Mouse (Mus musculus) heart, embryonic 11.5 days (tissue): ENCODE measurements around the gene Auts2. TPM values are rescaled to one million over a fixed set of nuclear protein-coding genes. Genes with fewer than 3 reads are reported as not detected.

Experiments
- ATAC-seq: fragments of 200-750 bp; cut with Nextera tagmentation; replicated peaks from 2 replicates; pipeline ENCODE4 v1.8.0; 2017; ENCODE audit warnings: moderate library complexity; ENCODE audit not compliant: insufficient number of reproducible peaks, low FRiP score, low TSS enrichment
- H3K27ac ChIP-seq: fragments of 300-500 bp; sonication (generic); 2 replicates; pipeline ENCODE4 v1.5.1; 2014; ENCODE audit warnings: mild to moderate bottlenecking, low read depth, low read length
- H3K27me3 ChIP-seq: fragments of 300-500 bp; sonication (generic); 2 replicates; pipeline ENCODE4 v1.6.1; 2014; ENCODE audit warnings: mild to moderate bottlenecking, low read length, mixed read lengths; ENCODE audit not compliant: control insufficient read depth, insufficient read depth
- H3K36me3 ChIP-seq: fragments of 300-500 bp; sonication (generic); 2 replicates; pipeline ENCODE4 v1.6.1; 2014; ENCODE audit warnings: mild to moderate bottlenecking, low read length, moderate library complexity, mixed read lengths; ENCODE audit not compliant: control insufficient read depth, insufficient read depth
- H3K4me1 ChIP-seq: fragments of 300-500 bp; sonication (generic); 2 replicates; pipeline ENCODE4 v1.6.1; 2014; ENCODE audit warnings: low read length; ENCODE audit not compliant: control insufficient read depth, insufficient read depth
- H3K4me2 ChIP-seq: fragments of 300-500 bp; sonication (generic); 2 replicates; pipeline ENCODE4 v1.6.1; 2014; ENCODE audit warnings: mild to moderate bottlenecking, moderate library complexity
- H3K4me3 ChIP-seq: fragments of 300-500 bp; sonication (generic); 2 replicates; pipeline ENCODE4 v1.5.1; 2014; ENCODE audit warnings: low read depth, low read length
- H3K9ac ChIP-seq: fragments of 300-500 bp; sonication (generic); 2 replicates; pipeline ENCODE4 v1.6.1; 2014; ENCODE audit warnings: mild to moderate bottlenecking, low read depth, low read length, moderate library complexity
- H3K9me3 ChIP-seq: fragments of 300-500 bp; sonication (generic); replicated peaks from 2 replicates; pipeline ENCODE4 v1.6.1; 2016; ENCODE audit warnings: low read length; ENCODE audit not compliant: control insufficient read depth
- WGBS: fragments of 180-500 bp; shearing (Covaris S2); extraction: QIAGEN DNeasy Blood & Tissue Kit; methylation state at CpG from one replicate; pipeline ENCODE4 v1.1.7; 2014; ENCODE audit not compliant: insufficient replicate concordance; 5-methylcytosine and 5-hydroxymethylcytosine counted together
- polyA plus RNA-seq: library from polyadenylated mRNA; unstranded; fragments of >200 nt; fragmentation: Nextera tagmentation; extraction: Ambion mirVana; gene quantifications from 2 replicates; pipeline ENCODE4 v1.2.1, GENCODE M21; 2014

Gene Auts2
- polyA plus RNA-seq, 1 experiment from 2014 or later = 19.8 TPM

- Histone ChIP-seq H3K27me3 (no peaks in the 10 kb centered on the region), H3K4me1 (peaks cover 18% of the 10 kb centered on the region; the same call in 1 of the 2 replicates), H3K4me2 (peak overlapping the region; percentile 22), H3K36me3 (no peaks in the 10 kb centered on the region), H3K4me3 (no peak overlapping the region), H3K27ac (peak overlapping the region; percentile 71), H3K9me3 (no peaks in the 10 kb centered on the region), H3K9ac (no peak overlapping the region)
- no peak for ATAC-seq
- 52% methylated on average over 7 of the region's 7 CpGs for WGBS
Measured at GRCm38 (mm10) chr5:132186221-132186620, 356.9 kb downstream of the Auts2 start.

GRCm38 (mm10) chr5:132184395-132185095, 358.6 kb downstream of the Auts2 start:
- H3K36me3 ChIP-seq = no peaks in the 10 kb centered on the region
- H3K27me3 ChIP-seq = no peaks in the 10 kb centered on the region
- peaks cover 8% of the 10 kb centered on the region; the same call in 1 of the 2 replicates for H3K4me1 ChIP-seq
- no peak overlapping the region for H3K4me2 ChIP-seq
- H3K4me3 ChIP-seq = no peak overlapping the region
- no peaks in the 10 kb centered on the region for H3K9me3 ChIP-seq
- no peak overlapping the region for H3K9ac ChIP-seq
- WGBS = 76% methylated on average over 4 of the region's 4 CpGs
- H3K27ac ChIP-seq = no peak overlapping the region
- no peak for ATAC-seq

- H3K4me3 ChIP-seq = no peak overlapping the region
- no peak for ATAC-seq
- H3K36me3 ChIP-seq = no peaks in the 10 kb centered on the region
- H3K4me2 ChIP-seq = no peak overlapping the region
- no peak overlapping the region for H3K27ac ChIP-seq
- peaks cover 3% of the 10 kb centered on the region; the same call in 1 of the 2 replicates for H3K4me1 ChIP-seq
- H3K27me3 ChIP-seq = no peaks in the 10 kb centered on the region
- H3K9ac ChIP-seq = no peak overlapping the region
- WGBS = 84% methylated on average over 9 of the region's 9 CpGs
- H3K9me3 ChIP-seq = no peaks in the 10 kb centered on the region
Measured at GRCm38 (mm10) chr5:132182077-132182476, 361.1 kb downstream of the Auts2 start.

GRCm38 (mm10) chr5:132170010-132170409, 373.1 kb downstream of the Auts2 start:
- H3K4me1 ChIP-seq = no peaks in the 10 kb centered on the region
- H3K4me2 ChIP-seq = no peak overlapping the region
- H3K9me3 ChIP-seq = no peaks in the 10 kb centered on the region
- H3K4me3 ChIP-seq = no peak overlapping the region
- ATAC-seq = no peak
- 72% methylated on average over 8 of the region's 8 CpGs for WGBS
- no peak overlapping the region for H3K27ac ChIP-seq
- no peaks in the 10 kb centered on the region for H3K36me3 ChIP-seq
- no peak overlapping the region for H3K9ac ChIP-seq
- H3K27me3 ChIP-seq = no peaks in the 10 kb centered on the region

- Histone ChIP-seq H3K4me2 (no peak overlapping the region), H3K4me3 (no peak overlapping the region), H3K4me1 (no peaks in the 10 kb centered on the region), H3K36me3 (no peaks in the 10 kb centered on the region), H3K9me3 (no peaks in the 10 kb centered on the region), H3K27ac (no peak overlapping the region), H3K27me3 (no peaks in the 10 kb centered on the region), H3K9ac (no peak overlapping the region)
- WGBS = 73% methylated on average over 5 of the region's 5 CpGs
- ATAC-seq = no peak
Measured at GRCm38 (mm10) chr5:132168805-132169204, 374.3 kb downstream of the Auts2 start.

GRCm38 (mm10) chr5:132168224-132168623, 374.9 kb downstream of the Auts2 start:
- H3K27ac ChIP-seq = no peak overlapping the region
- H3K9ac ChIP-seq = no peak overlapping the region
- no peaks in the 10 kb centered on the region for H3K4me1 ChIP-seq
- 82% methylated on average over 5 of the region's 5 CpGs for WGBS
- H3K9me3 ChIP-seq = no peaks in the 10 kb centered on the region
- no peaks in the 10 kb centered on the region for H3K27me3 ChIP-seq
- H3K4me3 ChIP-seq = no peak overlapping the region
- no peak for ATAC-seq
- H3K4me2 ChIP-seq = no peak overlapping the region
- H3K36me3 ChIP-seq = no peaks in the 10 kb centered on the region

GRCm38 (mm10) chr5:132166559-132166958, 376.6 kb downstream of the Auts2 start:
- no peak for ATAC-seq
- WGBS = 69% methylated on average over 3 of the region's 3 CpGs
- Histone ChIP-seq H3K4me2 (no peak overlapping the region), H3K4me3 (no peak overlapping the region), H3K4me1 (peaks cover 8% of the 10 kb centered on the region; the same call in 1 of the 2 replicates), H3K9me3 (no peaks in the 10 kb centered on the region), H3K36me3 (no peaks in the 10 kb centered on the region), H3K9ac (no peak overlapping the region), H3K27ac (no peak overlapping the region), H3K27me3 (no peaks in the 10 kb centered on the region)

GRCm38 (mm10) chr5:132163960-132164359, 379.2 kb downstream of the Auts2 start:
- no peaks in the 10 kb centered on the region for H3K27me3 ChIP-seq
- WGBS = 73% methylated on average over 10 of the region's 10 CpGs
- H3K36me3 ChIP-seq = no peaks in the 10 kb centered on the region
- H3K27ac ChIP-seq = no peak overlapping the region
- H3K9ac ChIP-seq = no peak overlapping the region
- H3K4me1 ChIP-seq = peaks cover 14% of the 10 kb centered on the region; the same call in 1 of the 2 replicates
- no peak overlapping the region for H3K4me3 ChIP-seq
- H3K9me3 ChIP-seq = no peaks in the 10 kb centered on the region
- no peak overlapping the region for H3K4me2 ChIP-seq
- no peak for ATAC-seq

GRCm38 (mm10) chr5:132162206-132162533, 381.0 kb downstream of the Auts2 start:
- 32% methylated on average over 4 of the region's 4 CpGs for WGBS
- no peak overlapping the region for H3K27ac ChIP-seq
- no peak overlapping the region for H3K4me3 ChIP-seq
- H3K4me1 ChIP-seq = peaks cover 14% of the 10 kb centered on the region; the same call in 1 of the 2 replicates
- H3K9ac ChIP-seq = no peak overlapping the region
- ATAC-seq = no peak
- H3K36me3 ChIP-seq = no peaks in the 10 kb centered on the region
- no peak overlapping the region for H3K4me2 ChIP-seq
- no peaks in the 10 kb centered on the region for H3K9me3 ChIP-seq
- H3K27me3 ChIP-seq = no peaks in the 10 kb centered on the region
